Mouse (Mus musculus) liver, embryonic 15.5 days (tissue): ENCODE measurements at regions not wholly inside any gene's neighbourhood (a gene's known extent, or its start where the extent isn't known, plus 50 kb on each side); places are given as distances from the start of the nearest gene placed in this dataset.

Source experiments
- ATAC-seq: fragments of 200-750 bp; cut with Nextera tagmentation; 2 replicates; pipeline ENCODE4 v1.8.0; 2017; ENCODE audit warnings: moderate number of reproducible peaks, mild to moderate bottlenecking, moderate library complexity; ENCODE audit not compliant: insufficient read depth
- H3K27ac ChIP-seq: fragments of 300-500 bp; sonication (generic); replicated peaks from 2 replicates; pipeline ENCODE4 v1.5.1; 2015; ENCODE audit warnings: mild to moderate bottlenecking, inconsistent platforms
- H3K27me3 ChIP-seq: fragments of 300-500 bp; sonication (generic); 2 replicates; pipeline ENCODE4 v1.6.1; 2015; ENCODE audit warnings: mild to moderate bottlenecking, inconsistent platforms
- H3K36me3 ChIP-seq: fragments of 300-500 bp; sonication (generic); replicated peaks from 2 replicates; pipeline ENCODE4 v1.6.1; 2015; ENCODE audit warnings: moderate library complexity, mild to moderate bottlenecking, inconsistent platforms
- H3K4me1 ChIP-seq: fragments of 300-500 bp; sonication (generic); replicated peaks from 2 replicates; pipeline ENCODE4 v1.6.1; 2015; ENCODE audit warnings: inconsistent platforms
- H3K4me2 ChIP-seq: fragments of 300-500 bp; sonication (generic); 2 replicates; pipeline ENCODE4 v1.6.1; 2015; ENCODE audit warnings: moderate library complexity, mild to moderate bottlenecking, inconsistent platforms
- H3K4me3 ChIP-seq: fragments of 300-500 bp; sonication (generic); replicated peaks from 2 replicates; pipeline ENCODE4 v1.5.1; 2015; ENCODE audit warnings: mild to moderate bottlenecking, inconsistent platforms
- H3K9ac ChIP-seq: fragments of 300-500 bp; sonication (generic); 2 replicates; pipeline ENCODE4 v1.6.1; 2015; ENCODE audit warnings: moderate library complexity, mild to moderate bottlenecking, inconsistent platforms
- H3K9me3 ChIP-seq: fragments of 300-500 bp; sonication (generic); replicated peaks from 2 replicates; pipeline ENCODE4 v1.6.1; 2016; ENCODE audit warnings: inconsistent platforms
- WGBS: fragments of 180-500 bp; shearing (Covaris S2); methylation state at CpG from one replicate; pipeline ENCODE4 v1.1.7; 2015; ENCODE audit warnings: mixed read lengths; ENCODE audit not compliant: insufficient replicate concordance; 5-methylcytosine and 5-hydroxymethylcytosine counted together

GRCm38 (mm10) chr15:68366816-68367215 is 1866.1 kb upstream of the Lrrc6 start:
- no peak overlapping the region for H3K27ac ChIP-seq
- H3K36me3 ChIP-seq, result no peaks in the 10 kb centered on the region
- H3K4me1 ChIP-seq, result peaks cover 10% of the 10 kb centered on the region
- H3K4me3 ChIP-seq, result no peak overlapping the region
- no peak for ATAC-seq
- no peak overlapping the region for H3K9ac ChIP-seq
- WGBS, result 47% methylated on average over 3 of the region's 3 CpGs
- no peak overlapping the region for H3K4me2 ChIP-seq
- no peaks in the 10 kb centered on the region for H3K9me3 ChIP-seq
- H3K27me3 ChIP-seq, result no peaks in the 10 kb centered on the region

DNA sequence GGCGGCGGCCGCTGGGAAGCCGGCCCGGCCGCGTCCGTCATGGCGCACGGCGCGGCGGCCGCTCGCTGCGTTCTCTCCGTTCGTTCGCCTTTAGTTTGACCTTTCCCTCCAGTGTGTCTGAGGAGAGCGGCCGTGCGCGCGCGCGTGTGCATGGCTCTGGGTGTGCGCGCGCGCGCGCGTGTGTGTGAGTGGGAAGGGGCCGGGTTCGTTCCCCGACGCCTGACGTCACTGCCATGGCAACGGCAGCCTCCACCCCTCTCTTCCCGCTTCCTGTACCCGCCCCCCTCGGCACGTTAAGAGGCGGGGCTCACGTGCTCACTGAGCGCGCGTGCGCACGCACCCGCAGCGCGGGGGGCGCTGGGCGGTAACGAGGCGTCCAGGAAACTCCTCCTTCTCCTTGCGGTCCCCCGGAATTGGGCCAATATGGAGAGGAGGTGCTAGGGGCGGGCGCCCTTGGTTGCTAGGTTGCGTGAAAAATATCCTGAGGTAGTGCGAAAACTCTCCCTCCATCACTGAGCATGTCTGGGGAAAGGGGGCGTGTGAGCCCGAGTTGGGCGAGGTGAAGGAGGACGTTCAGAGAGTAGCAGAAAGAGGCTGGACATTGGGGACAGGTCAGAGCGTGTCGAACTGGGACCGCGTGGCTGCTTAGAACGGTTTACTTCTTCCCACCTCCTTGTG is 1862.5 kb upstream of the Lrrc6 start:
- Histone ChIP-seq H3K4me2 (peak overlapping the region; percentile 86), H3K9ac (peak overlapping the region; percentile 87), H3K4me3 (peak overlapping the region; percentile 90), H3K27ac (peak overlapping the region; percentile 86), H3K4me1 (peaks cover 26% of the 10 kb centered on the region), H3K27me3 (no peaks in the 10 kb centered on the region), H3K36me3 (no peaks in the 10 kb centered on the region), H3K9me3 (no peaks in the 10 kb centered on the region)
- WGBS, result under 1% methylated on average over 71 of the region's 72 CpGs
- peak; percentile 91 for ATAC-seq

DNA sequence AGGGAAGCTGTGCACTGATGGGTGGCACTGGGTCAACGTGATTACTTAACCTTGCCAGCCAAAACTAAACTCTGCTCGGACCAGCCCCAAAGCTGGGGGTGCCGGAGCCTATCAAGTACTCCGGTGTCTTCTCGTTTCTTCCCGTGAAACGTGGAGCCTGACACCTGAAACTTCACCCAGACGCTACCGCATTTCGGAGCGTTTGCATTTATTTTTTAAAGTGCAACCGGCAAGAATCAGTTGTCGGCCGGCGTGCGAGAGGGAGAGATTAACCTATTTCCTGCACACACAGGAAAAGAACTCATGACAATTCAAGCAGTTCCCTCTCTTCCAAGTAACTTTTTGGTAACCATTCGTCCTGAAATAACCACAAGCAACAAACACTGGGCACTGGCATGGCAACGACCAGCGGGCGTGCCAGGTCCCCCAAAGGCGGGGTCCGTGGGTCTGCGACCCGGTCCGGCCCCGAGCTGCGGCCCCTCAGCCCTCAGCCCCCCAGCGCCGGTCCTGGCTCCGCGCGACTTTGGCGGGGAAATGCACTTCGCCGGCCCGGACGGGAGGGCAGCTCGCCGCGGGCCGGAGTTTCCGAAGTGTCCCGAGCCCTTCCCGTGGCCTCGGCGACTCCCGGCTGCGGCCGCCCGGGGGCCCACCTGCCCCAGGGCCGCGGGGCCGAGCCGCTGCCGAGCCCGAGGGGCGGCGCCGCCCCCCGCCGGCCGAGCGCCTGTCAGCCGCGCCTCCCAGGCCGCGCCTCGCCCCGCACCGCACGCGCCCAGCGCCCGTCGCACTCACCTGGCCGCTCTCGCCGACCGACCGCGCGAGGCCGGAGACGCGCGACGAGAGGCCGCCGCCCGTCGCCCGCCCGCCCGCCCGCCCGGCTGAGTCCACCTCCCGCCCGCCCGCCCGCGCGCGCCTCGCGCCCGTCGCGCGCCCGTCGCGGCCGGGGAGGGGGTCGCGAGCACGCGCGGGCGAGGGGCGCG is 1861.7 kb upstream of the Lrrc6 start:
- Histone ChIP-seq H3K4me2 (peak overlapping the region; percentile 86), H3K4me3 (peak overlapping the region; percentile 90), H3K27me3 (no peaks in the 10 kb centered on the region), H3K36me3 (no peaks in the 10 kb centered on the region), H3K27ac (peak overlapping the region; percentile 86), H3K9me3 (no peaks in the 10 kb centered on the region), H3K4me1 (peaks cover 26% of the 10 kb centered on the region), H3K9ac (peak overlapping the region; percentile 87)
- peak; percentile 70 for ATAC-seq
- under 1% methylated on average over 90 of the region's 121 CpGs for WGBS

- ATAC-seq, result no peak
- Histone ChIP-seq H3K27ac (peak overlapping the region; percentile 86; the same call in 1 of the 2 replicates), H3K9ac (peak overlapping the region; percentile 87), H3K9me3 (no peaks in the 10 kb centered on the region), H3K4me2 (peak overlapping the region; percentile 86), H3K36me3 (no peaks in the 10 kb centered on the region), H3K27me3 (no peaks in the 10 kb centered on the region), H3K4me1 (peaks cover 26% of the 10 kb centered on the region), H3K4me3 (peak overlapping the region; percentile 90)
- 22% methylated on average over 6 of the region's 6 CpGs for WGBS
Observed at GRCm38 (mm10) chr15:68360956-68361908, 1860.5 kb upstream of the Lrrc6 start.

- no peak overlapping the region for H3K4me2 ChIP-seq
- no peaks in the 10 kb centered on the region for H3K27me3 ChIP-seq
- ATAC-seq, result no peak
- H3K27ac ChIP-seq, result no peak overlapping the region
- peaks cover 26% of the 10 kb centered on the region for H3K4me1 ChIP-seq
- no peaks in the 10 kb centered on the region for H3K9me3 ChIP-seq
- no peak overlapping the region for H3K4me3 ChIP-seq
- H3K36me3 ChIP-seq, result no peaks in the 10 kb centered on the region
- 63% methylated on average over 3 of the region's 3 CpGs for WGBS
- H3K9ac ChIP-seq, result no peak overlapping the region
Observed at GRCm38 (mm10) chr15:68359496-68359895, 1858.8 kb upstream of the Lrrc6 start.

DNA sequence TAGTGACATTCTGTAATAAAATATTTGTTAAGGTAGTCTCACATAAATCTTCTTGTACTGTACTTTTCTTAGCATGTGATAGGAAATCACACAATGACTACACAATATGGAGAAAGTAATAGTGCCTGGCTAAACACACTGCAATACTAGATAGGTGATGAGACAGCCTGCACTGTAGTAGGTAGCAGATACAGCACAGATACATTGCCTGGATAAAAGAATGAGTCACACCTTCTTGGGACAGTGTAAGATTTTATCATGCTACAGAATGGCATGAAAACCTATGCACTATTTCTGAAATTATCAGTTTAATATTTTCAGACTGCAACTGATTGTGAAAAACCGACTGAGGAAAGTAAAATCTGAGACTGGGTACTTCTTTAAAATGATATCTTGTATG is 1855.2 kb upstream of the Lrrc6 start:
- H3K4me3 ChIP-seq, result no peak overlapping the region
- no peak for ATAC-seq
- WGBS, result 53% methylated on average over 1 of the region's 1 CpGs
- H3K9ac ChIP-seq, result no peak overlapping the region
- no peaks in the 10 kb centered on the region for H3K36me3 ChIP-seq
- H3K27me3 ChIP-seq, result no peaks in the 10 kb centered on the region
- peaks cover 8% of the 10 kb centered on the region for H3K4me1 ChIP-seq
- H3K27ac ChIP-seq, result no peak overlapping the region
- no peaks in the 10 kb centered on the region for H3K9me3 ChIP-seq
- no peak overlapping the region for H3K4me2 ChIP-seq

GRCm38 (mm10) chr15:68344652-68345051 is 1843.9 kb upstream of the Lrrc6 start:
- Histone ChIP-seq H3K4me1 (no peaks in the 10 kb centered on the region), H3K4me3 (no peak overlapping the region), H3K9ac (no peak overlapping the region), H3K27me3 (no peaks in the 10 kb centered on the region), H3K27ac (no peak overlapping the region), H3K9me3 (no peaks in the 10 kb centered on the region), H3K4me2 (no peak overlapping the region), H3K36me3 (0 out of 2 replicates have a peak, but pooled peaks cover 3% of the 10 kb centered on the region)
- 75% methylated on average over 3 of the region's 3 CpGs for WGBS
- ATAC-seq, result no peak

GRCm38 (mm10) chr15:68342542-68342941 is 1841.8 kb upstream of the Lrrc6 start:
- Histone ChIP-seq H3K36me3 (0 out of 2 replicates have a peak, but pooled peaks cover 3% of the 10 kb centered on the region), H3K27me3 (no peaks in the 10 kb centered on the region), H3K4me1 (no peaks in the 10 kb centered on the region), H3K27ac (no peak overlapping the region), H3K4me2 (no peak overlapping the region), H3K9ac (no peak overlapping the region), H3K4me3 (no peak overlapping the region), H3K9me3 (no peaks in the 10 kb centered on the region)
- WGBS, result 82% methylated on average over 1 of the region's 1 CpGs
- ATAC-seq, result no peak

DNA sequence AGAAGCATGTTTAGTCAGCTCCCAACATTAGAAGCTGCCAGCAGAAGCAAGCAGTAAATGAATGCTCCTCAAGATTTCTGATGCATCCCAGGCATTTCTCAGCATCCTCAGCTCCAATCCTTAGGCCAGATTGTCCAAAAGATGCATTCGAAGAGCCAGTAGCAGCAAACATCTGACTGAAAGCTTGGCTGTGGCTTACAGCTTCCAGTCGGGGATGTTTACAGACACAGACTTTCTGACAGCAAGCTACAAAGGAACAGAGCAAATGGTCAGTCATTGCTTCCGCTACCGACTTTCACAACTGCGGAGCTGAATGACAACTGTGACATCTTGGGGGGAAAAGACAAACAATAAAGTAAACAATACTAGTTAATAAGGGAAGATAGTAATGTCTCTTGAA is 1840.3 kb upstream of the Lrrc6 start:
- Histone ChIP-seq H3K27ac (no peak overlapping the region), H3K36me3 (0 out of 2 replicates have a peak, but pooled peaks cover 3% of the 10 kb centered on the region), H3K4me3 (no peak overlapping the region), H3K9ac (no peak overlapping the region), H3K4me1 (no peaks in the 10 kb centered on the region), H3K4me2 (no peak overlapping the region), H3K9me3 (no peaks in the 10 kb centered on the region), H3K27me3 (no peaks in the 10 kb centered on the region)
- ATAC-seq, result no peak
- 63% methylated on average over 5 of the region's 5 CpGs for WGBS

- no peak for ATAC-seq
- Histone ChIP-seq H3K4me1 (no peaks in the 10 kb centered on the region), H3K9me3 (no peaks in the 10 kb centered on the region), H3K36me3 (0 out of 2 replicates have a peak, but pooled peaks cover 3% of the 10 kb centered on the region), H3K4me3 (no peak overlapping the region), H3K27me3 (no peaks in the 10 kb centered on the region), H3K9ac (no peak overlapping the region), H3K4me2 (no peak overlapping the region), H3K27ac (no peak overlapping the region)
- WGBS, result 79% methylated on average over 2 of the region's 2 CpGs
Observed at GRCm38 (mm10) chr15:68337264-68337663, 1836.6 kb upstream of the Lrrc6 start.
